Mouse (Mus musculus): ENCODE data around the gene Galnt17.

GRCm38 (mm10) chr5:131250701-131251636, 57.3 kb downstream of the Galnt17 start:
- TF ChIP-seq CTCF (IDR thresholded peaks at IDR 0.05; ENCODE audit: extremely low read depth, insufficient read length, insufficient replicate concordance, low read depth, low read length) (no peak), POLR2A (IDR thresholded peaks at IDR 0.05; ENCODE audit: low read depth, low read length) (no peak)
